Mouse (Mus musculus): ENCODE measurements around the gene Immp2l. TPM values are rescaled to one million over a fixed set of nuclear protein-coding genes. Genes with fewer than 3 reads are reported as not detected.

Gene Immp2l
- polyA plus RNA-seq, 2 experiments, result 6.9 to 10.6 TPM

- Histone ChIP-seq H3K4me2 (replicated peaks; ENCODE audit: low read depth, low read length, severe bottlenecking) (peak within 1 kb of the TSS; percentile 55), H3K27ac (replicated peaks; ENCODE audit: low read depth, low read length) (no peak within 1 kb of the TSS), H3K36me3 (ENCODE audit: control insufficient read depth, insufficient read depth, low read length) (no peaks in the 10 kb centered on the region), H3K4me1 (ENCODE audit: control insufficient read depth, insufficient read depth, low read length) (peaks cover 12% of the 10 kb centered on the region), H3K27me3 (ENCODE audit: control insufficient read depth, insufficient read depth, low read length) (no peaks in the 10 kb centered on the region), H3K9me3 (ENCODE audit: control insufficient read depth, low read length) (no peaks in the 10 kb centered on the region), H3K9ac (ENCODE audit: low read depth, low read length, severe bottlenecking) (peak within 1 kb of the TSS; percentile 44), H3K4me3 (replicated peaks; ENCODE audit: low read length) (peak within 1 kb of the TSS; percentile 36)
- no peak for TF ChIP-seq POLR2A (IDR thresholded peaks at IDR 0.05; ENCODE audit: borderline replicate concordance, extremely low read depth, insufficient read depth, insufficient read length)
- DNase-seq (ENCODE audit: low spot score) (no peak), ATAC-seq (ENCODE audit: low FRiP score, low read depth) (no peak)
- WGBS, result 97% methylated on average over 1 of the region's 1 CpGs
These were observed 462.4 kb downstream of the Immp2l start, which contains the start of gene Lrrn3 for GRCm38 (mm10) chr12:41486331-41486730. Gene Lrrn3, minus strand, starts transcription at chr12:41486431.

- TF ChIP-seq POLR2A (IDR thresholded peaks at IDR 0.05; ENCODE audit: borderline replicate concordance, extremely low read depth, insufficient read depth, insufficient read length), result no peak
- no peak overlapping the region for H3K9ac ChIP-seq (ENCODE audit: low read depth, low read length, severe bottlenecking)
- no peak overlapping the region for H3K27ac ChIP-seq (replicated peaks; ENCODE audit: low read depth, low read length)
- DNase-seq (ENCODE audit: low spot score) (peak; percentile 66), ATAC-seq (ENCODE audit: low FRiP score, low read depth) (no peak)
- WGBS, result 22% methylated on average over 5 of the region's 5 CpGs
- H3K4me3 ChIP-seq (replicated peaks; ENCODE audit: low read length), result no peak overlapping the region
- no peaks in the 10 kb centered on the region for H3K27me3 ChIP-seq (ENCODE audit: control insufficient read depth, insufficient read depth, low read length)
- no peak overlapping the region for H3K4me2 ChIP-seq (replicated peaks; ENCODE audit: low read depth, low read length, severe bottlenecking)
- H3K9me3 ChIP-seq (ENCODE audit: control insufficient read depth, low read length), result no peaks in the 10 kb centered on the region
- H3K36me3 ChIP-seq (ENCODE audit: control insufficient read depth, insufficient read depth, low read length), result no peaks in the 10 kb centered on the region
- H3K4me1 ChIP-seq (ENCODE audit: control insufficient read depth, insufficient read depth, low read length), result peaks cover 12% of the 10 kb centered on the region
These were observed 463.1 kb downstream of the Immp2l start for GRCm38 (mm10) chr12:41487005-41487404.

- no peaks in the 10 kb centered on the region for H3K36me3 ChIP-seq (ENCODE audit: control insufficient read depth, insufficient read depth, low read length)
- H3K27me3 ChIP-seq (ENCODE audit: control insufficient read depth, insufficient read depth, low read length), result no peaks in the 10 kb centered on the region
- no peaks in the 10 kb centered on the region for H3K9me3 ChIP-seq (ENCODE audit: control insufficient read depth, low read length)
- TF ChIP-seq POLR2A (IDR thresholded peaks at IDR 0.05; ENCODE audit: borderline replicate concordance, extremely low read depth, insufficient read depth, insufficient read length), result no peak
- no peak overlapping the region for H3K27ac ChIP-seq (replicated peaks; ENCODE audit: low read depth, low read length)
- WGBS, result 32% methylated on average over 10 of the region's 10 CpGs
- DNase-seq (ENCODE audit: low spot score) (no peak), ATAC-seq (ENCODE audit: low FRiP score, low read depth) (no peak)
- H3K4me2 ChIP-seq (replicated peaks; ENCODE audit: low read depth, low read length, severe bottlenecking), result no peak overlapping the region
- no peak overlapping the region for H3K4me3 ChIP-seq (replicated peaks; ENCODE audit: low read length)
- no peak overlapping the region for H3K9ac ChIP-seq (ENCODE audit: low read depth, low read length, severe bottlenecking)
- H3K4me1 ChIP-seq (ENCODE audit: control insufficient read depth, insufficient read depth, low read length), result no peaks in the 10 kb centered on the region
These were observed 470.7 kb downstream of the Immp2l start for GRCm38 (mm10) chr12:41494620-41495019.

GRCm38 (mm10) chr12:41500049-41500820 is 476.3 kb downstream of the Immp2l start:
- H3K4me3 ChIP-seq (replicated peaks; ENCODE audit: low read length), result no peak overlapping the region
- DNase-seq (ENCODE audit: low spot score) (no peak), ATAC-seq (ENCODE audit: low FRiP score, low read depth) (no peak)
- TF ChIP-seq POLR2A (IDR thresholded peaks at IDR 0.05; ENCODE audit: borderline replicate concordance, extremely low read depth, insufficient read depth, insufficient read length), result no peak
- no peaks in the 10 kb centered on the region for H3K9me3 ChIP-seq (ENCODE audit: control insufficient read depth, low read length)
- H3K36me3 ChIP-seq (ENCODE audit: control insufficient read depth, insufficient read depth, low read length), result no peaks in the 10 kb centered on the region
- no peak overlapping the region for H3K4me2 ChIP-seq (replicated peaks; ENCODE audit: low read depth, low read length, severe bottlenecking)
- H3K4me1 ChIP-seq (ENCODE audit: control insufficient read depth, insufficient read depth, low read length), result no peaks in the 10 kb centered on the region
- WGBS, result 53% methylated on average over 9 of the region's 9 CpGs
- no peak overlapping the region for H3K9ac ChIP-seq (ENCODE audit: low read depth, low read length, severe bottlenecking)
- no peaks in the 10 kb centered on the region for H3K27me3 ChIP-seq (ENCODE audit: control insufficient read depth, insufficient read depth, low read length)
- no peak overlapping the region for H3K27ac ChIP-seq (replicated peaks; ENCODE audit: low read depth, low read length)

GRCm38 (mm10) chr12:41508610-41509009 is 484.7 kb downstream of the Immp2l start:
- DNase-seq (ENCODE audit: low spot score) (no peak), ATAC-seq (ENCODE audit: low FRiP score, low read depth) (no peak)
- Histone ChIP-seq H3K4me1 (ENCODE audit: control insufficient read depth, insufficient read depth, low read length) (no peaks in the 10 kb centered on the region), H3K36me3 (ENCODE audit: control insufficient read depth, insufficient read depth, low read length) (no peaks in the 10 kb centered on the region), H3K9ac (ENCODE audit: low read depth, low read length, severe bottlenecking) (no peak overlapping the region), H3K27ac (replicated peaks; ENCODE audit: low read depth, low read length) (no peak overlapping the region), H3K27me3 (ENCODE audit: control insufficient read depth, insufficient read depth, low read length) (no peaks in the 10 kb centered on the region), H3K9me3 (ENCODE audit: control insufficient read depth, low read length) (no peaks in the 10 kb centered on the region), H3K4me2 (replicated peaks; ENCODE audit: low read depth, low read length, severe bottlenecking) (no peak overlapping the region), H3K4me3 (replicated peaks; ENCODE audit: low read length) (no peak overlapping the region)
- 87% methylated on average over 4 of the region's 4 CpGs for WGBS
- no peak for TF ChIP-seq POLR2A (IDR thresholded peaks at IDR 0.05; ENCODE audit: borderline replicate concordance, extremely low read depth, insufficient read depth, insufficient read length)

Measured in limb, embryonic 14.5 days (tissue).